7 mouse cellular contexts compared by ENCODE assay signal in the genomic region with DNA sequence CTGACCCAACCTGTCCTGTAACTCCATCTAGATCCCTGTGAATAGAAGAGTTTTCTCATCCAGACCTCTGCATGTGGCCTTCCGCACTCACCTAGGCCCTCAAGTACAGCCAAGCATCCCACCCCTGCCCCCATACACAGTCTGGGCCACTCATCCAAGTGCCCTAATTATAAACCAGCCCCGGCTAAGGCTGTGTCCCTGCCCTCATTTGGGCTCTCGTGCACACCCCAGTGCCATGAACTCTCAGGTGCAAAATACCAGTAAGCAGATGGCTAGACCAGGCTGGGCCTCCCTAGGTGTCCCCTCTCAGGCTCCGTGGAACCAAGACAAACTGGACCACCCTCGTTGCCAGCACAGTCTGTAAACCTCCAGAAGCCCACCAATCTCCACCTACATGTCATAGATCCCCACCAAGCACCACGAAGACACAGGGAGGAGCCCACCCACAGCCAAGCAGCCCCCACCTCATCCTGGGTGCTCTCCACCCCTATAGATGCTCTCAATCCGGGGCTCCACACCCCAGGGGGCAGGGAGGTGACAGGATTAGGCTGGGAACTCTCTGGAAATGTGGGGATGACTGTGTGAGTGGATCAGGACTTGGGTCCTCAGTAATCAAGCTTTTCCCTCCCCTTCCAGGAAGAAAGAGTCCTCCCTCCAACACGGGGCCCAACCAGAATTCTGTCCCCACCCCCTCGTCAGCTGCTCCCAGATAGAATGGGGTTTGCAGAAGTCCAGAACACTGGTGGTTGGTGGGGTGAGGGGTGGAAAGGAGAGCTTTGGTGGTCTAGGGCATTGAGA. TPM values are rescaled to one million over a fixed set of nuclear protein-coding genes. Genes with fewer than 3 reads are reported as not detected.
A peak's percentile ranks its signal among the peaks of the same experiment; 100 is the strongest.
DNase-seq lines count a peak whose midpoint lies in the region; ATAC-seq and TF ChIP-seq lines count a peak whose summit lies in the region.

No protein-coding gene starts in this region.

- H3K27ac ChIP-seq in heart, postnatal 0 days (ENCODE audit: low read depth): peak overlapping the region; percentile 96

- peak; percentile 2; the same call in 1 of the 2 replicates for TF ChIP-seq CTCF in heart, postnatal 0 days (IDR thresholded peaks at IDR 0.05; ENCODE audit: low read depth)

- peaks cover 76% of the 10 kb centered on the region for H3K4me1 ChIP-seq in heart, postnatal 0 days (ENCODE audit: control insufficient read depth, insufficient read depth)

- H3K9ac ChIP-seq in heart, postnatal 0 days (replicated peaks; ENCODE audit: low read depth, low read length): peak overlapping the region; percentile 90

- no peaks in the 10 kb centered on the region for H3K9me3 ChIP-seq in heart, postnatal 0 days (replicated peaks; ENCODE audit: control insufficient read depth, low read length)

- peak; percentile 8; the same call in 1 of the 2 replicates for ATAC-seq in heart, postnatal 0 days (ENCODE audit: insufficient read depth, low read depth)

- DNase-seq in urinary bladder, postnatal 14 days (ENCODE audit: low spot score): peak; percentile 61
- DNase-seq in urinary bladder, postnatal 10 days (ENCODE audit: low spot score): no peak
- peak; percentile 39 for DNase-seq in embryo, embryonic 9.5 days (ENCODE audit: extremely low spot score)
- peak; percentile 76 for DNase-seq in heart, postnatal 0 days (ENCODE audit: low spot score)
- peak; percentile 63 to 73 for DNase-seq in layer of hippocampus, postnatal 10 days (ENCODE audit: low spot score in 2 of 2)
- DNase-seq in lung, postnatal 25 days (ENCODE audit: low spot score): peak; percentile 61
- DNase-seq in telencephalon, adult 2 months (ENCODE audit: low read depth, low spot score): peak; percentile 80

- peak overlapping the region; percentile 89 for H3K4me2 ChIP-seq in heart, postnatal 0 days (ENCODE audit: low read depth, low read length)

- no peaks in the 10 kb centered on the region for H3K27me3 ChIP-seq in heart, postnatal 0 days (ENCODE audit: control insufficient read depth, insufficient read depth, low read length)

- no peaks in the 10 kb centered on the region for H3K36me3 ChIP-seq in heart, postnatal 0 days (replicated peaks; ENCODE audit: control insufficient read depth, insufficient read depth, low read length)

- peak overlapping the region; percentile 88 for H3K4me3 ChIP-seq in heart, postnatal 0 days (ENCODE audit: low read depth, low read length)

- TF ChIP-seq EP300 in heart, postnatal 0 days (IDR thresholded peaks at IDR 0.05; ENCODE audit: low read depth): no peak

- 9% methylated on average over 9 of the region's 9 CpGs for WGBS in heart, postnatal 0 days

RNA-seq across cellular contexts. Expression of gene Map7d1, which starts 1.6 kb away (rescaled TPM):
- total RNA-seq in heart, postnatal 0 days (2014; rRNA removed; ENCODE audit: low replicate concordance): 75.0 and 90.1 TPM in 2 replicates
- polyA plus RNA-seq in heart, postnatal 0 days (2015; fragmentation: Nextera tagmentation; extraction: Ambion mirVana): 35.2 and 37.5 TPM in 2 replicates
- 100 to 1,000 TPM; 204 to 206 TPM for total RNA-seq in layer of hippocampus, postnatal 10 days (2021)

RNA-seq across cellular contexts. Expression of gene Trappc3, which starts 7.6 kb away (rescaled TPM):
- total RNA-seq in heart, postnatal 0 days (2014; rRNA removed; ENCODE audit: low replicate concordance): 46.4 and 63.1 TPM in 2 replicates
- 80.3 and 86.7 TPM in 2 replicates for polyA plus RNA-seq in heart, postnatal 0 days (2015; fragmentation: Nextera tagmentation; extraction: Ambion mirVana)
- 10 to 100 TPM; 94.9 to 95.2 TPM for total RNA-seq in layer of hippocampus, postnatal 10 days (2021)

RNA-seq across cellular contexts. Expression of gene Col8a2, which starts 32.1 kb away (rescaled TPM):
- total RNA-seq in heart, postnatal 0 days (2014; rRNA removed; ENCODE audit: low replicate concordance): 3.8 and 4.3 TPM in 2 replicates
- polyA plus RNA-seq in heart, postnatal 0 days (2015; fragmentation: Nextera tagmentation; extraction: Ambion mirVana): 0.71 and 1.1 TPM in 2 replicates
- total RNA-seq in layer of hippocampus, postnatal 10 days (2021): 1 to 10 TPM; 1.6 to 3.6 TPM

RNA-seq across cellular contexts. Expression of gene Thrap3, which starts 52.0 kb away (rescaled TPM):
- 84.1 and 121 TPM in 2 replicates for total RNA-seq in heart, postnatal 0 days (2014; rRNA removed; ENCODE audit: low replicate concordance)
- 86.1 and 96.7 TPM in 2 replicates for polyA plus RNA-seq in heart, postnatal 0 days (2015; fragmentation: Nextera tagmentation; extraction: Ambion mirVana)
- 100 to 1,000 TPM; 141 to 144 TPM for total RNA-seq in layer of hippocampus, postnatal 10 days (2021)
